Mouse (Mus musculus) gastrocnemius, adult 2 months (tissue): ENCODE measurements at regions not wholly inside any gene's neighbourhood (a gene's known extent, or its start where the extent isn't known, plus 50 kb on each side); places are given as distances from the start of the nearest gene placed in this dataset.

Experiments
- DNase-seq: peaks from one replicate; pipeline ENCODE4 v3.0.0; 2022
- H3K27ac ChIP-seq: fragments of 200-600 bp; 2 replicates; pipeline ENCODE4 v1.8.1; 2022; ENCODE audit warnings: mild to moderate bottlenecking
- H3K4me3 ChIP-seq: fragments of 200-600 bp; 2 replicates; pipeline ENCODE4 v1.8.1; 2022; ENCODE audit warnings: mild to moderate bottlenecking, moderate library complexity
- CTCF ChIP-seq: fragments of 200-600 bp; IDR thresholded peaks from 2 replicates; pipeline ENCODE4 v1.8.1; 2022; ENCODE audit warnings: antibody characterized with exemption, mild to moderate bottlenecking, moderate library complexity
- intact Hi-C: fragments of 180-260 bp; cut with DNase I; formaldehyde crosslinking; loops from one replicate; pipeline ENCODE4 v1.15.1; 2025

DNA sequence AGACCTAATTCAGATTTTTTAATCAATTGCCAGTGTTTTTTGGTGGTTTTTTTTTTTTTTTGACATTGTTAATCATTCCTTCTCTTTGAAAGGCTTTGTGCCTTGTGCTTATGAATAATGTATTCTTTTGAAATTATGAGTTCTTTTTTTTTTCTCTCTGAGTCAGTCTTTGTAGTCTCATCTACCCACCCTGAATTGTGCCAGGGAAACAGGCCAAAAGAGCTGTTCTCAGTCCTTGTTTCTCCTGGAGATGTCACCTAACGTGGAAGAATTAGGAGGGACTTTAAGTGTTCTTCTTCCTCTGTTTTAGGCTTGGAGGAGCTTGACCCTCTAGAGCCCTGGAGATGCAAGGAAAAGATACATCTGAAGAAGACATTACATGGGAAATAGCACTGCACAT is 2012.6 kb downstream of the Poteg start:
- TF ChIP-seq CTCF = no peak
- intact Hi-C loops = no loop called here
- Histone ChIP-seq H3K27ac (no peak overlapping the region), H3K4me3 (no peak overlapping the region)
- no peak for DNase-seq

DNA sequence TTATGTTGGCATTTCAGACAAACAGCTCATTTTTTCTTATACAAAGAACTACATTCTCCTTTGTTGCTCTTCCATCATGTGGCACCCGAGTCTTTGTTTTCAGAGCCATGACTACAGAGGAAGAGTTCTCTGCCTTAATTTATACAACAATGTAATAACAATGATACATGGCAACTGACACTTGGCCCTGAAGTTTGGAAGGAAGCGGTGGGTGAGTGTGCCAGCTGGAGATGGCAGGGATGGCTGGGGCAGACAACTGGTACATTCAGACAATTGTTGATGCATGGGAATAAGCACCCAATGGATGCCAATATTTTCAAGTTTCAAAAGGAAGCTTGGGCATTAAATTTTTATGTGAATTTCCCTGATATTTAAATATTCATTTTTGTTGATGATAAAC is 2045.5 kb downstream of the Poteg start:
- intact Hi-C loops = no loop called here
- H3K4me3 ChIP-seq = no peak overlapping the region
- no peak for DNase-seq
- no peak for TF ChIP-seq CTCF
- H3K27ac ChIP-seq = no peak overlapping the region

DNA sequence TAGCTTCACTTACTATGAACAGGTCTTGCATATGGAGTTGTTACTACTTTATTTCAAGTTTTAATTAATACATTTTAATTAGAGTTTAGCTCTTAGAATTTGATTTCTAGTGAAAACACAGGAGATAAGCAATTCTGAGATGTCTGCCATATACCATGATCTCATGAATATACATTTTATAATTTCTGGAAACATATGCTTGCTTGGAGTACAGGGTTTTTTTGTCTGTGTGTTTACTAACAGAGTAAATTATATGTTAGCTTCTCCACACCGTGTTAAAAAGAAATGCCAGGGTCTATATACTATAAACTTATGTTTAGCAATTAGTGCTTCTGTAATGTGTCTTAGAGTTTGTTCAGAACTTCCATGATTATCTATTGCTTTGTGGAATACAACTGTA is 2079.9 kb downstream of the Poteg start:
- Histone ChIP-seq H3K4me3 (no peak overlapping the region), H3K27ac (no peak overlapping the region)
- TF ChIP-seq CTCF = no peak
- DNase-seq = no peak
- intact Hi-C loops = no loop called here

DNA sequence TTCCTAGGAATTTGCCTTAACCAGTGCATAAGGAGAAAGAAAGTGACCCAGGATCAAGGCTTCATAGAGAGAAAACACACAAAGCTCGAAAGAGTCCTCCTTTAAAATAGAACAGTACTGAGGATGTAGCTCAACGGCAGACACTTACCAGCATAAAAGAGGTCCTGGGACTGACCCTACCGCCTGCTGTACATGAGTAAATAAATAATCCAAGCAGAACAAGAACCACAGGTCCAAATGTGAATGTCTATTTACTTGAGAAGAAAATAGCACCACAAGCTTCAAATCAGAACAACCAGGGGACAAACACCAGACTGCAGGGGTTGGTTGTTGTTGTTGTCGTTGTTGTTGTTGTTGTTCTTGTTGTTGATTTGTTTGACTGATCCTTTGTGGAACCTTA is 2084.1 kb downstream of the Poteg start:
- no peak for TF ChIP-seq CTCF
- Histone ChIP-seq H3K27ac (no peak overlapping the region), H3K4me3 (no peak overlapping the region)
- no peak for DNase-seq
- intact Hi-C loops = no loop called here

DNA sequence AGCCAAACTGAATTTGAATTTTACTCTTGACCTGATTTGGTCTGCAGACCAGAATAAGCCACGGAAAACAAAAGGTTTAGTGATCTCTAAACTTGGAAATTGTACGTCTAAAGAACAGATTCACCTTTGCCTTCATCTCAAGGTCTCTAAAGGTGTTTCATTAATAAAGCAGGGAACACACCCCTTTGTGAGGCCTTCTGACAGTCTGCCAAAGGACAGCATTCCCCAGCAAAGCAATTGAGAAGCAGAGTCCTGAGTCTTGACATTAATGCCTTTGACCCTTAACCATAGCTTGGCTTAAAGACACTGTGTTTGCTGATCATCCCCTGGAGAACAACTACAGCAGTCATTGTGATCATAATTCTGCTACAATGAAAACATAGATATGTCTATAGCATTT is 2090.5 kb downstream of the Poteg start:
- no peak for DNase-seq
- TF ChIP-seq CTCF = no peak
- Histone ChIP-seq H3K27ac (no peak overlapping the region), H3K4me3 (no peak overlapping the region)
- intact Hi-C loops = no loop called here

DNA sequence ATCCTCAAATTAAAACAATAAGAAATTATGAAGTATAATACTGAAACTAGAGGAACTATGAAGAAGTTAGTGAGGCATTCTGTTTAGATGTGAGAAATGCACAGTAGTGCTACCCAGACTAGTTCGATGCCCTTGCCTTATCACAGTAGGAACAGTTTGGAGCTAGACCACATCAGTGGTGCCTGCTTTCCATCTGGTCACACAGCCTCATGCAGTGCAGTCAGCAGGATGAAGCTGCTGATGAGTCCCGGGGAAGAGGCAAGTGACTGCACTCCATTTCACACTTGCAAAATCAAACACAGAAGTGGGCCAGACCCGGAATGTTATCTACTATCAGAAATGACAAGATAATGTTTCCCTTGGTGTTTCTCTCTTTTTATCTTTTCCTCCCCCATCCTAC is 2092.4 kb downstream of the Poteg start:
- TF ChIP-seq CTCF = no peak
- no peak overlapping the region for H3K27ac ChIP-seq
- intact Hi-C loops = no loop called here
- no peak overlapping the region for H3K4me3 ChIP-seq
- no peak for DNase-seq

DNA sequence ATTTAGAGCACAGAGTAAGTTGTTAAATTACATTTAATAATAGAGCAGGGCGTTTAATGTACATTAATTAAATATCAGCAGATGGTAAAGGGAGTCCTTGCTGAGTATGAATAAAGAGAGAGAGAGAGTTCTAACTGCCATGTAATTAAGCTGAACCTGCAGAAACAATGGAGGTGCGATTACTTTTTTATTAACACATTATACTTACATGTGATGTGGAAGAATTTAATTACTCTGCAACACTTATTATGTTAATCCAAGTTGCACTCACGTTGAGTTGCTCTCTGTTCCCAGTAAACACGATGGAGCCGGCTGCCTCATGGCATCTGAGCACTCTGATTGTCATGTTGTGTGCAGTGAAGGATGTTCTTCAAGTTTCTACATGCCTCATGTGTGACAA is 2096.7 kb downstream of the Poteg start:
- intact Hi-C loops = no loop called here
- H3K4me3 ChIP-seq = no peak overlapping the region
- H3K27ac ChIP-seq = no peak overlapping the region
- no peak for DNase-seq
- TF ChIP-seq CTCF = no peak

DNA sequence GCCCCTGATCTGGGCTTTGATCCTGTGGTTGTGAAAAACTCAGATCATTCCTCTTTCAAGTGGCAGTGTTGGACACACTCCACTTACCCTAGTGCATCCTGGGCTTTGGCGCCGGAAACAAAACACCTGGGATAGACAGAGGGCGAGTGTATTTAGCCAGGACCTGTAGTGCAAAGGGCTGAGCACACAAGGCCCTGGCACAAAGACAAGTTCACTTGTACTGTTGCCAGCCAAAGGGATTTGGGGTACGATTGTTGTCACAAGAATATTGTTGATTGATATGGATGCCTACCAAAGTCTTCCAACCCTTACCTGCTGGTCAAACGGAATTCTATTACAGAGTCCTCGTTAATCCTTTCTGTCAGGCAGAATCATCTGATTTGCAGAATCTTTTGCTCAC is 2138.2 kb downstream of the Poteg start:
- no peak for TF ChIP-seq CTCF
- DNase-seq = no peak
- no peak overlapping the region for H3K4me3 ChIP-seq
- no peak overlapping the region for H3K27ac ChIP-seq
- intact Hi-C loops = no loop called here

DNA sequence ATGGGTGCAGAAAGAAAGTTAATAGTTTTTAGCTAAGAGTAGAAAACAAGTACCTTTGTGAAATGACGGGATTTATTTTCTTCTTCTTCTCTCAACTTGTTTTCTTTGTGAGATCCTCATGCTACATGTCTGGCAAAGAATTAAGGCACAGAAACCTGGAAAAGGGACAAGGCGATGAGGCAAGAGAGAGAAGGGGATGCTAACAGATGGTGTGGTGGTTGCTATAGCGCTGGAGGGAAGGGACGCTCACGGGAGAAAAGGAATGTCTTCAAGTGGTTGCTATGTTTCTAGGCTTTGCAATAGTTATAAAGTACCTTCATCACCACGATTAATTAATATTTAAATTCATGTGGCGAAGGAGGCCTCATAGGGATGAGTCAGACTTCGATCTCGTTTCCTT is 2146.7 kb downstream of the Poteg start:
- intact Hi-C loops = no loop called here
- no peak for DNase-seq
- TF ChIP-seq CTCF = no peak
- H3K4me3 ChIP-seq = no peak overlapping the region
- no peak overlapping the region for H3K27ac ChIP-seq

DNA sequence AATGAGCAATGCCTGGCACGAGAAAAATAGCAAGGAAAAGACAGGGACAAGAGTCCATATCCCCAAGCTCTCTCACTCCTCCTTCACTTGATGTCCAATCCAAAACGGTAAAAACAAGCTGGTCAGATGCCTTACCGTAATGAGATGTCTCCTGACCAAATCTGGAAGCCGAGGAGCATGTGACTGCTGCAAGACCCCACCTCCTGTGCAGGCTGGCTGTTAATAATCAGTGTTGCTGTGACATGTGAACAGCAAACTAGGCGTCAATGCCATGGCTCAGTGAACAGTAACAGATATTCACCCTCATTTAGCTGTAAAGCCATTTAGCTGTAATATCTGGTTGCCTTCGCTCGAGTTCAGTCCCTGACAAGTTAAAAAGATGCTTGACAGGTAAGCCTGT is 2166.6 kb downstream of the Poteg start:
- Histone ChIP-seq H3K27ac (no peak overlapping the region), H3K4me3 (no peak overlapping the region)
- TF ChIP-seq CTCF = no peak
- no peak for DNase-seq
- intact Hi-C loops = no loop called here

DNA sequence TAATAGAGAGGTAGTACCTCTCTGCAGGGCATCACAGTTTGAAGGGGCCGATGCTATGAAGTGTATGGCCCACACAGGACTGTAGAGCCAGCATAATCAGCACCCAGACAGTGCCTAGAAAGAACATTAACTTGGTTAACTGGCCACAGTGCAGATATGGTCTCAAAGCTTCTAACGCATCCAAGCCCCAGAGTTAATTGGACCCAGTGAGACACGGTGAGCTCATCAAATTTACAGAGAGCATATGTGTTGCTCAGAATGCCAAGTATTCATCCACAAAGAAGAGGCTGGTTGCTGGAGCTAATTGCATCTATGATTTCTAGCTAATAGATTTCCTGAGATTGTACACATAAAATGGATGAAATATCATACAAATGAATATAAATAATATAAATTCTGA is 2214.1 kb downstream of the Poteg start:
- intact Hi-C loops = loop anchor here (5.0 kb wide), 1 partner anchor 39 kb away; no protein-coding TSS in a partner anchor
- TF ChIP-seq CTCF = no peak
- H3K27ac ChIP-seq = no peak overlapping the region
- DNase-seq = no peak
- H3K4me3 ChIP-seq = no peak overlapping the region

DNA sequence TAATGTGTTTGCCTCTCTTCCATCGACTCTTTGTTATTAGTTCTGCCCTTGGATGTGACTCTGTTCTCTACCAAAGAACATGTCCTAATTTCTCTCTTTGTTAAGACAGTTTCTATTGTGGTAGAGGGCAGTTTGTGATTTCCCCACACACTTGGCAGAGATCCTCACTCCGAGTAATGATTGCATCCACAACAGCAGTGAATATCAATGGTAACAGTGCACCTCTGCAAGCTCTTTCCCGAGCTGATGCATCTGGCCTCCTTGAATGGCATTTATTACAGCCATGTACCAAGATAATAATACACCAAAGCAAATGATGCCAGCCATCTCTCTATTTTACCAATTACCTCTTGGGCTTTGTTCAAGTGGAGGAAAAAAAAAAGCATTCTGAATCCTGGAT is 2228.4 kb downstream of the Poteg start:
- H3K4me3 ChIP-seq = no peak overlapping the region
- intact Hi-C loops = no loop called here
- DNase-seq = no peak
- no peak for TF ChIP-seq CTCF
- no peak overlapping the region for H3K27ac ChIP-seq

DNA sequence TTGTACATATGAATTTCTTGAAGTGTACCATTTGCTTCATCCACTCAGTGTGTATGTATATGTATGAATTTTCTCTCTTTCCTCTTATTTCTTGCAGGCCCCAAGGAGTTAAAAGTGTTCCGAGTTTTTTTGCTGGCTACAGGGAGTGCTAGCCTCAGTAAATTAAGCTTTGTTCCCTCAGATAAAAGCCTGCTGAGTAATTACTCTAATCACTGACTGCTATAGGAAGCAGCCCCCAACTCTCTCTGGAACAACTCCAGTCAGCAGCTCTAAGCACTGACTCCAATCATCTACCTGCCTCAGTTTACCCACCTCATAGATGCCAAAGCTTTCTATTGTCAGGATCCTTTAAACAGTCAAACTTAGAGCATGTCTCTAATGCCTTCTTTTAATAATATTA is 2235.9 kb downstream of the Poteg start:
- Histone ChIP-seq H3K4me3 (no peak overlapping the region), H3K27ac (no peak overlapping the region)
- no peak for TF ChIP-seq CTCF
- intact Hi-C loops = no loop called here
- DNase-seq = no peak

DNA sequence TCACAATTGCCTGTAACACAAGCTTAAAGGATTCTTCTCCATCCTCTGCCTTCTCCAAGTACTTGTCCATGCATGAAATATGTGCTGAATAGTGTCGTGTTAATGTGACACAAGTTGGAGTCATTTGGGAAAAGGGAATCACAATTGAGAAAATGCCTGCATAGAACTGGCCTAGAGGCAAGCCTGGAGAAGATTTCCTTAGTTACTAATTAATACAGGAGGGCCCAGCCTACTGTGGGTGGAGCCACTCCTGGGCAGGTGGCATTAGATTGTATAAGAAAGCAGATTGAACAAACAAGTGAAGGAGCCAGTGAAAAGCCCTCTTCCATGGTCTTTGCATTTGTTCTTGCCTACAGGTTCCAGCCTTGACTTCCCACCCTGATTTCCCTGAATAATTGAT is 2239.1 kb downstream of the Poteg start:
- no peak overlapping the region for H3K27ac ChIP-seq
- TF ChIP-seq CTCF = no peak
- intact Hi-C loops = no loop called here
- no peak overlapping the region for H3K4me3 ChIP-seq
- no peak for DNase-seq

DNA sequence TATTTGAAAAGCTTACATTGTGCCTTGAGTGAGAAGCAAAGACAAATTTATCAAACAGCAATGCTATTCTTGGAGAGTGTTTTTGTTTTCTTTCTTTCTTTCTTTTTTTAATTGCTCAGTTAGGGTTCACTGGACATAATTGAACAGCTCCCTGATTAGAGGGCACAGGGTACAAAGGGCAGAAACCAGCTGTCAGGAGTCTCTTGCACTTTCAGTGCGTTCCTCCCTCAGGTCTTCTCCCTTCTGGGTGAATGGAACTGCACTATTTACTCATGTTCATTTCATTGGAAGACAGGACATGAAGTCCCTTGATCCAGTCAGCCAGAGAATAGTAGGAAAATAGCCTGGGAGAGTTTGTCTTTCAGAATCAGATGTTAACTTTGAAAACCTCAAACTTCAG is 2248.2 kb downstream of the Poteg start:
- no peak for TF ChIP-seq CTCF
- H3K4me3 ChIP-seq = no peak overlapping the region
- DNase-seq = no peak
- no peak overlapping the region for H3K27ac ChIP-seq
- intact Hi-C loops = no loop called here
